Mouse (Mus musculus) cerebellum, postnatal 14 days (tissue): Measurements from ENCODE around the gene Gpr146.

ENCODE experiments used
- DNase-seq, 2 experiments: peaks; one replicate each; pipeline ENCODE4 v3.0.0; 2021; ENCODE audit warnings: mixed read lengths in 2 of 2

Gene Gpr146

DNA sequence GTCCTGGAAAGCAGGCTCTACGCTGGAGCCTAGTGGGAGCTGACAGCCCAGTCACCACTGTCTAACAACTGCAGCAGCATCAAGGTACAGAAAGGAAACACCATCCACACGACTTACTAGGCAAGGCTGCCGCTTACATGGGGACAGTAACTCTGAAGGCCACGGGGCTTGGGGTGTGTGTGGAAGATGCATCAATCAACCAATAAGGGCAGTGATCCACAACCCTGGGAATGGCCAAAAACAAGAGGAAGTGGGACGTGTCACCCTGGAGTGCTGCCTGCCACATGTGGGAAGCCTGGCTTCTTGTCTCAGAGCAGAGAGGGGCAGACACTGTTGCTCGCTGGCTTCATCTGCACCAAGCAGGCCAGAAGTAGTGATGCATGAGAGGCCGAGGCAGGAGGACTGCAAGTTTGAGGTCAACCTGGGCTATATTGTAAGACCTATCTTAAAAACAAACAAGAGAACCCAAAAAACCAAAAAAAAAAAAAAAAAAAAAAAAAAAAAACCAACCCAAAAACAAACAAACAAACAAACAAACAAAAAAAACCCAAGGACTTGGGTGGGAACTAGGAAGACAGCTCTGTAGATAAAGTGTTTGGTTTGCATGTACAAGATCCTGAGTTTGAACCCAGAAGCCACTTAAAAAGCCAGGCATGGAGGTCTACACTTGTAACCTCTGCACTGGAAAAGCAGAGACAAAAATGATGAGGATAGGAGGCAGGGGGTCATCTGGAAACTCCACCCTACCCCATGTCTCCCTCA is 55.4 kb downstream of the Gpr146 start:
- no peak for DNase-seq

GRCm38 (mm10) chr5:139433842-139434568 is 56.5 kb downstream of the Gpr146 start:
- DNase-seq = no peak

GRCm38 (mm10) chr5:139434940-139435339 is 57.4 kb downstream of the Gpr146 start:
- DNase-seq = peak in 1 of 2 experiments; percentile 54

DNA sequence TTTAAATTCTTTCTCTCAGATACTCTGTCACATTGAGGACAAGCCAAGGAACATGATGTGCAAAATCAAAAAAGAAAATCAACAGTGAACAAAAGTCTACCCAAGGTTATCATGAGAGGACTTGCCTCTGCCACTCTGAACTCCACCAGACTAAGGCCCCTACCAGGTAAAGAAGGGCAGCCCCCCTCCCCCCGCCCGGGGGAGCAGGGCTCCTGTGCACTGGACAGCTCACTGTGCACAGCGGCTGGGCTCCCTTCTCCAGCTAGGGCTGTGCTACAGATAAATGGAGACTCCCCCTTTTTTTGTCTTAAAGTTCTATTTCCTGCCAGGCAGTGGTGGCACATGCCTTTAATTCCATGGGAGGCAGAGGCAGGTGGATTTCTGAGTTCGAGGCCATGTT is 60.3 kb downstream of the Gpr146 start:
- DNase-seq = no peak

DNA sequence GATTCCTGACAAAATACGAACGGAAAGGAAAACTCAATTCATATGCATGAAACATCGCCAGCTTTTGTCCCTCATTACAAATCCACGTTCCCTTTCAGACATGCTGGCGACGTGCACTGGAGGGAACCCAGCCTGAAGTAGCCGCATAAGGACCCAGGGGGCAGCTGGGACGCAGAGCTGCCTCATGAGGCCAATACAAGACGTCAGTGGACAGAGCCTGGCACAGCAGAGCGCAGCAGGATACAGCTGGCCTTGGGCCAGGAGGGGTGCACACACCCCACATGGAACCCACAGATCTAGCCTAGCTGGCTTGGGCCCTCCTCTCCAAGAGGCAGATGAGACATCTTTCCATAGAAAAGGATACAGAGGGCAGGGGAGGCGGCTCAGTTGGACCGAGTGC is 60.9 kb downstream of the Gpr146 start:
- no peak for DNase-seq

- DNase-seq = peak; percentile 62 to 63
These were observed 63.0 kb downstream of the Gpr146 start for GRCm38 (mm10) chr5:139440451-139440850.

GRCm38 (mm10) chr5:139440926-139441725 is 63.6 kb downstream of the Gpr146 start:
- peak in 1 of 2 experiments; percentile 72 for DNase-seq

- no peak for DNase-seq
These were observed 64.2 kb downstream of the Gpr146 start for GRCm38 (mm10) chr5:139441726-139442018.

- DNase-seq = peak in 1 of 2 experiments; percentile 54
These were observed 64.9 kb downstream of the Gpr146 start for GRCm38 (mm10) chr5:139442428-139442827.

GRCm38 (mm10) chr5:139442962-139443361 is 65.5 kb downstream of the Gpr146 start:
- DNase-seq = no peak

DNA sequence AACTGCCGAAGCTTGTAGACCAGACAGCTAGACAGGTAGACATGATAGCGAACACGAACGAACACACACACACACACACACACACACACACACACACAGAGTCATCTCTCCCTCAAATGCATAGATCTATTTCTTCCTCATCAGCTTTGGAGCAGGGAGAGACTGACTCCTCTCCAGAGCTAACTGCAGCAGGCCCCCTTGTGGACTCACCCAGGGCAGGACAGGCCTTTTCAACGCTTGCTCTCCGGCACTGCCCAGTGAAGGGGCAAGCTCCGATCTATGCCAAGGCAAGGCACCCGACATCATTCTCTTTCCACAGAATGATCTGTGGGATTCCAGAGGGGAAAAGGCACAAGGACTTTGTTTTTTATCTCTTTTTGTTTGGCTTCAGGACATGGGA is 67.8 kb downstream of the Gpr146 start:
- DNase-seq = peak in 1 of 2 experiments; percentile 55
